Mouse (Mus musculus) lung, postnatal 0 days (tissue): ENCODE measurements around the gene Dyrk3. TPM values are rescaled to one million over a fixed set of nuclear protein-coding genes. Genes with fewer than 3 reads are reported as not detected.

Experiments
- ATAC-seq: fragments of 200-750 bp; cut with Nextera tagmentation; 2 replicates; pipeline ENCODE4 v1.8.0; 2017; ENCODE audit warnings: moderate library complexity
- DNase-seq: peaks from one replicate; pipeline ENCODE4 v3.0.0-alpha.2; 2016; ENCODE audit warnings: low spot score
- H3K27ac ChIP-seq: fragments of 300-500 bp; sonication (generic); 2 replicates; pipeline ENCODE4 v1.5.1; 2014; ENCODE audit warnings: antibody characterized with exemption, mild to moderate bottlenecking, low read length, mixed read lengths
- H3K27me3 ChIP-seq: fragments of 300-500 bp; sonication (generic); replicated peaks from 2 replicates; pipeline ENCODE4 v1.6.1; 2014; ENCODE audit warnings: low read length, mixed read lengths; ENCODE audit not compliant: insufficient read depth
- H3K36me3 ChIP-seq: fragments of 300-500 bp; sonication (generic); 2 replicates; pipeline ENCODE4 v1.6.1; 2014; ENCODE audit warnings: low read length, mixed read lengths; ENCODE audit not compliant: insufficient read depth
- H3K4me1 ChIP-seq: fragments of 300-500 bp; sonication (generic); 2 replicates; pipeline ENCODE4 v1.6.1; 2014; ENCODE audit warnings: antibody characterized with exemption, low read depth, low read length, mixed read lengths; ENCODE audit not compliant: insufficient read depth
- H3K4me2 ChIP-seq: fragments of 300-500 bp; sonication (generic); replicated peaks from 2 replicates; pipeline ENCODE4 v1.6.1; 2014; ENCODE audit warnings: low read depth, mild to moderate bottlenecking, low read length, moderate library complexity, mixed read lengths
- H3K4me3 ChIP-seq: fragments of 300-500 bp; sonication (generic); 2 replicates; pipeline ENCODE4 v1.5.1; 2014; ENCODE audit warnings: low read depth, low read length
- H3K9ac ChIP-seq: fragments of 300-500 bp; sonication (generic); replicated peaks from 2 replicates; pipeline ENCODE4 v1.6.1; 2014; ENCODE audit warnings: low read depth, mild to moderate bottlenecking
- H3K9me3 ChIP-seq: fragments of 300-500 bp; sonication (generic); 2 replicates; pipeline ENCODE4 v1.6.1; 2016; ENCODE audit warnings: low read length, mixed read lengths
- CTCF ChIP-seq: IDR thresholded peaks from 2 replicates; pipeline ENCODE4 v1.5.1; 2016; ENCODE audit warnings: antibody characterized with exemption, mild to moderate bottlenecking
- EP300 ChIP-seq: IDR thresholded peaks from 2 replicates; pipeline ENCODE4 v1.6.1; 2016; ENCODE audit warnings: antibody characterized with exemption, mild to moderate bottlenecking, control low read depth
- WGBS: fragments of 180-500 bp; shearing (Covaris S2); extraction: QIAGEN DNeasy Blood & Tissue Kit; methylation state at CpG from one replicate; pipeline ENCODE4 v1.1.7; 2014; 5-methylcytosine and 5-hydroxymethylcytosine counted together
- polyA plus RNA-seq: library from polyadenylated mRNA; unstranded; fragments of >200 nt; fragmentation: Nextera tagmentation; extraction: Ambion mirVana; gene quantifications from 2 replicates; pipeline ENCODE4 v1.2.1, GENCODE M21; 2015

Gene Dyrk3
- polyA plus RNA-seq, 1 experiment from 2014 or later = 3.4 TPM

GRCm38 (mm10) chr1:131118530-131118929 is 19.6 kb downstream of the Dyrk3 start:
- DNase-seq = peak; percentile 89
- no peaks in the 10 kb centered on the region for H3K36me3 ChIP-seq
- no peak for TF ChIP-seq CTCF
- TF ChIP-seq EP300 = peak; percentile 85
- no peak overlapping the region for H3K4me3 ChIP-seq
- ATAC-seq = peak; percentile 88
- H3K4me1 ChIP-seq = no peaks in the 10 kb centered on the region
- peak overlapping the region; percentile 19 for H3K4me2 ChIP-seq
- H3K9me3 ChIP-seq = no peaks in the 10 kb centered on the region
- 37% methylated on average over 10 of the region's 10 CpGs for WGBS
- no peaks in the 10 kb centered on the region for H3K27me3 ChIP-seq
- H3K27ac ChIP-seq = peak overlapping the region; percentile 71
- no peak overlapping the region for H3K9ac ChIP-seq

- ATAC-seq = peak; percentile 15
- 55% methylated on average over 13 of the region's 13 CpGs for WGBS
- H3K27ac ChIP-seq = no peak overlapping the region
Observed at GRCm38 (mm10) chr1:131116430-131117011, 21.6 kb downstream of the Dyrk3 start.

GRCm38 (mm10) chr1:131115932-131116331 is 22.2 kb downstream of the Dyrk3 start:
- TF ChIP-seq CTCF (peak; percentile 88), EP300 (no peak)
- peak; percentile 86 for DNase-seq

More at GRCm38 (mm10) chr1:131116430-131117011, 21.6 kb downstream of the Dyrk3 start:
- no peaks in the 10 kb centered on the region for H3K27me3 ChIP-seq
- no peaks in the 10 kb centered on the region for H3K36me3 ChIP-seq
- no peak for TF ChIP-seq CTCF
- 0 out of 2 replicates have a peak, but pooled peaks have one; percentile 30 for TF ChIP-seq EP300
- H3K4me2 ChIP-seq = no peak overlapping the region
- no peak overlapping the region for H3K4me3 ChIP-seq
- peak; percentile 66 for DNase-seq
- peaks cover 3% of the 10 kb centered on the region; the same call in 1 of the 2 replicates for H3K4me1 ChIP-seq
- H3K9me3 ChIP-seq = no peaks in the 10 kb centered on the region
- H3K9ac ChIP-seq = no peak overlapping the region

GRCm38 (mm10) chr1:131112576-131112975 is 25.6 kb downstream of the Dyrk3 start:
- ATAC-seq (peak; percentile 73), DNase-seq (peak; percentile 95)
- H3K27me3 ChIP-seq = no peaks in the 10 kb centered on the region
- no peaks in the 10 kb centered on the region for H3K9me3 ChIP-seq
- WGBS = 17% methylated on average over 6 of the region's 6 CpGs
- no peak overlapping the region for H3K4me3 ChIP-seq
- TF ChIP-seq CTCF (peak; percentile 69), EP300 (peak; percentile 63)
- H3K4me2 ChIP-seq = no peak overlapping the region
- H3K36me3 ChIP-seq = no peaks in the 10 kb centered on the region
- H3K27ac ChIP-seq = peak overlapping the region; percentile 51
- peaks cover 3% of the 10 kb centered on the region; the same call in 1 of the 2 replicates for H3K4me1 ChIP-seq
- H3K9ac ChIP-seq = no peak overlapping the region

More at GRCm38 (mm10) chr1:131115932-131116331, 22.2 kb downstream of the Dyrk3 start:
- no peaks in the 10 kb centered on the region for H3K9me3 ChIP-seq
- no peak overlapping the region for H3K9ac ChIP-seq
- H3K27ac ChIP-seq = no peak overlapping the region
- WGBS = 7% methylated on average over 6 of the region's 6 CpGs
- no peak overlapping the region for H3K4me2 ChIP-seq
- no peak overlapping the region for H3K4me3 ChIP-seq
- peak; percentile 43; the same call in 1 of the 2 replicates for ATAC-seq
- no peaks in the 10 kb centered on the region for H3K27me3 ChIP-seq
- no peaks in the 10 kb centered on the region for H3K36me3 ChIP-seq
- peaks cover 3% of the 10 kb centered on the region; the same call in 1 of the 2 replicates for H3K4me1 ChIP-seq

- Histone ChIP-seq H3K9ac (no peak overlapping the region), H3K9me3 (no peaks in the 10 kb centered on the region), H3K27ac (no peak overlapping the region), H3K4me1 (peaks cover 3% of the 10 kb centered on the region; the same call in 1 of the 2 replicates), H3K4me3 (no peak overlapping the region), H3K36me3 (no peaks in the 10 kb centered on the region), H3K27me3 (no peaks in the 10 kb centered on the region), H3K4me2 (no peak overlapping the region)
- DNase-seq (peak; percentile 49), ATAC-seq (no peak)
- WGBS = 58% methylated on average over 12 of the region's 12 CpGs
- no peak for TF ChIP-seq CTCF
- TF ChIP-seq EP300 = no peak
Observed at GRCm38 (mm10) chr1:131110525-131111106, 27.5 kb downstream of the Dyrk3 start.

- H3K4me3 ChIP-seq = no peak overlapping the region
- no peaks in the 10 kb centered on the region for H3K9me3 ChIP-seq
- DNase-seq (peak; percentile 94), ATAC-seq (peak; percentile 96)
- no peak overlapping the region for H3K4me2 ChIP-seq
- H3K36me3 ChIP-seq = no peaks in the 10 kb centered on the region
- no peak for TF ChIP-seq CTCF
- peak; percentile 68 for TF ChIP-seq EP300
- peak overlapping the region; percentile 19; the same call in 1 of the 2 replicates for H3K9ac ChIP-seq
- 37% methylated on average over 10 of the region's 10 CpGs for WGBS
- H3K27ac ChIP-seq = peak overlapping the region; percentile 88
- no peaks in the 10 kb centered on the region for H3K27me3 ChIP-seq
- H3K4me1 ChIP-seq = peaks cover 3% of the 10 kb centered on the region; the same call in 1 of the 2 replicates
Observed at GRCm38 (mm10) chr1:131107575-131108308, 30.4 kb downstream of the Dyrk3 start.
